Mouse (Mus musculus): ENCODE measurements around the gene Spns3. TPM values are rescaled to one million over a fixed set of nuclear protein-coding genes. Genes with fewer than 3 reads are reported as not detected.
"Not testable (repeated sequence)": the region's sequence is repeated elsewhere in the genome, so short reads cannot be mapped to it uniquely, and the experiment has no call there.

The Spns3 gene
- polyA plus RNA-seq, 1 experiment from 2014 or later: 0.14 TPM

GRCm38 (mm10) chr11:72556470-72556869 is 6.2 kb upstream of the Spns3 start:
- H3K36me3 ChIP-seq: no peaks in the 10 kb centered on the region
- no peaks in the 10 kb centered on the region for H3K4me1 ChIP-seq (replicated peaks)
- H3K27ac ChIP-seq: no peak overlapping the region
- no peaks in the 10 kb centered on the region for H3K9me3 ChIP-seq (replicated peaks)
- no peak overlapping the region for H3K4me2 ChIP-seq
- no peak overlapping the region for H3K4me3 ChIP-seq
- WGBS: 81% methylated on average over 4 of the region's 4 CpGs
- ATAC-seq (replicated peaks; ENCODE audit: insufficient number of reproducible peaks, insufficient read depth, low FRiP score, low read depth): no peak
- no peaks in the 10 kb centered on the region for H3K27me3 ChIP-seq
- H3K9ac ChIP-seq: no peak overlapping the region

- H3K9me3 ChIP-seq (replicated peaks): no peaks in the 10 kb centered on the region
- no peak for ATAC-seq (replicated peaks; ENCODE audit: insufficient number of reproducible peaks, insufficient read depth, low FRiP score, low read depth)
- peaks cover 6% of the 10 kb centered on the region; the same call in 1 of the 2 replicates for H3K4me1 ChIP-seq (replicated peaks)
- no peak overlapping the region for H3K4me2 ChIP-seq
- no peak overlapping the region for H3K27ac ChIP-seq
- H3K9ac ChIP-seq: no peak overlapping the region
- WGBS: 70% methylated on average over 7 of the region's 7 CpGs
- no peak overlapping the region for H3K4me3 ChIP-seq
- no peaks in the 10 kb centered on the region for H3K27me3 ChIP-seq
- no peaks in the 10 kb centered on the region for H3K36me3 ChIP-seq
These were observed 1.3 kb upstream of the Spns3 start for GRCm38 (mm10) chr11:72551531-72552105.

DNA sequence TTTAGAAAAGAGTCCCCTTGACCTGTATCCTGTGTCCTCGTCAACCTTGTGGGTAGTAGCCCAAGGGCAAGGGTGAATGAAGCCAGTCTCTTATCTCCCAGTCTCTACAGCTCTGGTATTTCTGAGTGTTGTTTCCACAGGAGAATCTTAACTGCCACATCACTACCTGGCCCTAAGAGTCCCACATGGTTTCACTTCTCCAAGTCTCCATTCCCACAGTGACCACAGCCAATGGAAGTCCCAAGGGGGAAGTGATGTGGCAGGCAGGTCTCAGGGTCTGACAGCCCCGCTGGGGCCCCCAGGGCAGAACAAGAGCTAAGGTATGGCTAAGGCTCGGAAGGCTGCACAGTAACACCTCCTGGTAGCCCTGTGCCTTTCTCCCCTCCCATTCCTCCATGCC is 3.1 kb downstream of the Spns3 start:
- Histone ChIP-seq H3K4me1 (replicated peaks) (peaks cover 15% of the 10 kb centered on the region), H3K27me3 (no peaks in the 10 kb centered on the region), H3K27ac (no peak overlapping the region), H3K9ac (no peak overlapping the region), H3K36me3 (no peaks in the 10 kb centered on the region), H3K4me2 (no peak overlapping the region), H3K4me3 (no peak overlapping the region), H3K9me3 (replicated peaks) (no peaks in the 10 kb centered on the region)
- 48% methylated on average over 3 of the region's 3 CpGs for WGBS
- no peak for ATAC-seq (replicated peaks; ENCODE audit: insufficient number of reproducible peaks, insufficient read depth, low FRiP score, low read depth)

DNA sequence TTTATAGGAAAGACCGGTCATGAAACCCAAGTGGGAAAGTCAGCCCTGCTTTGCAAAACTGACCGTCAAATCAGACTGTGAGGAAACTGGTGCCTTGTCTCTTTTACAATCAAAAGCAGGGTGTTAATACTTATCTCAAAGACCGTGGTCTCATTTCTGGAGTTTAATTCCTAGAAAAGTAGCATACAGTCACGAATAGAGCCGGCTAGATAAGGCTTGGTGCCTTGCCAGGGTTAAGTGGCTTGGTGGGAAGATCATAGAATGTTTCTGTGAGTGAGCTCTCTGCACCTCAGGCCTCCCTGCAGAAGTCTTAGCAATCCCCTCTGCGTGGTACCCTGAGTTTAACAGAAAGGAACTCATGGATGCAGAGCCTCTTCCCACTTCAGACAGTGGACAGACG is 5.6 kb downstream of the Spns3 start:
- peaks cover 8% of the 10 kb centered on the region for H3K4me1 ChIP-seq (replicated peaks)
- no peaks in the 10 kb centered on the region for H3K27me3 ChIP-seq
- WGBS: 35% methylated on average over 7 of the region's 7 CpGs

DNA sequence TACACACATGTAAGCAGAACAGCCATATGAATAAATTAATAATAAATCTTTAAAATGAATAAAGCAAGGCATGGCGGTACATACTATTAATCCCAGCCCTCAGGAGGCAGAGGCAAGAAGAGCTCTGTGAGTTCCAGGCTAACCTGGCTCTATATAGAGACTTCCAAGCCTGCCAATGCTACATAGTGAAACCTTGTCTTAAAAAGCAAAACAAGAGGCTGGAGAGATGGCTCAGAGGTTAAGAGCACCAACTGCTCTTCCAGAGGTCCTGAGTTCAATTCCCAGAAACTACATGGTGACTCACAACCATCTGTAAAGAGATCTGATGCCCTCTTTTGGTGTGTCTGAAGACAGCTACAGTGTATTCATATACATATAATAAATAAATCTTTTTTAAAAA is 6.6 kb downstream of the Spns3 start:
- H3K27me3 ChIP-seq; ATAC-seq (replicated peaks; ENCODE audit: insufficient number of reproducible peaks, insufficient read depth, low FRiP score, low read depth); H3K27ac ChIP-seq; H3K9me3 ChIP-seq (replicated peaks); H3K36me3 ChIP-seq; H3K4me2 ChIP-seq; H3K9ac ChIP-seq; H3K4me1 ChIP-seq (replicated peaks); H3K4me3 ChIP-seq: not testable (repeated sequence)
- WGBS: 97% methylated on average over 1 of the region's 1 CpGs

More for the DNA sequence above, 5.6 kb downstream of the Spns3 start:
- ATAC-seq (replicated peaks; ENCODE audit: insufficient number of reproducible peaks, insufficient read depth, low FRiP score, low read depth): no peak
- Histone ChIP-seq H3K27ac (no peak overlapping the region), H3K9ac (no peak overlapping the region), H3K4me3 (no peak overlapping the region), H3K9me3 (replicated peaks) (no peaks in the 10 kb centered on the region), H3K36me3 (no peaks in the 10 kb centered on the region), H3K4me2 (no peak overlapping the region)

- no peaks in the 10 kb centered on the region for H3K36me3 ChIP-seq
- no peaks in the 10 kb centered on the region for H3K27me3 ChIP-seq
- no peak overlapping the region for H3K4me3 ChIP-seq
- peaks cover 12% of the 10 kb centered on the region for H3K4me1 ChIP-seq (replicated peaks)
- no peak overlapping the region for H3K9ac ChIP-seq
- H3K9me3 ChIP-seq (replicated peaks): no peaks in the 10 kb centered on the region
- no peak overlapping the region for H3K27ac ChIP-seq
- ATAC-seq (replicated peaks; ENCODE audit: insufficient number of reproducible peaks, insufficient read depth, low FRiP score, low read depth): no peak
- 75% methylated on average over 1 of the region's 1 CpGs for WGBS
- H3K4me2 ChIP-seq: no peak overlapping the region
These were observed 7.7 kb downstream of the Spns3 start for GRCm38 (mm10) chr11:72542586-72542985.

GRCm38 (mm10) chr11:72541928-72542327 is 8.4 kb downstream of the Spns3 start:
- no peaks in the 10 kb centered on the region for H3K27me3 ChIP-seq

GRCm38 (mm10) chr11:72540437-72540836 is 9.9 kb downstream of the Spns3 start:
- Histone ChIP-seq H3K36me3 (no peaks in the 10 kb centered on the region), H3K27me3 (no peaks in the 10 kb centered on the region), H3K4me3 (no peak overlapping the region), H3K9me3 (replicated peaks) (no peaks in the 10 kb centered on the region), H3K4me2 (no peak overlapping the region), H3K4me1 (replicated peaks) (peaks cover 12% of the 10 kb centered on the region), H3K27ac (no peak overlapping the region), H3K9ac (no peak overlapping the region)
- WGBS: 69% methylated on average over 6 of the region's 6 CpGs
- ATAC-seq (replicated peaks; ENCODE audit: insufficient number of reproducible peaks, insufficient read depth, low FRiP score, low read depth): no peak

More at GRCm38 (mm10) chr11:72541928-72542327, 8.4 kb downstream of the Spns3 start:
- no peak overlapping the region for H3K27ac ChIP-seq
- H3K4me2 ChIP-seq: no peak overlapping the region
- 62% methylated on average over 10 of the region's 10 CpGs for WGBS
- no peak for ATAC-seq (replicated peaks; ENCODE audit: insufficient number of reproducible peaks, insufficient read depth, low FRiP score, low read depth)
- no peak overlapping the region for H3K9ac ChIP-seq
- no peaks in the 10 kb centered on the region for H3K36me3 ChIP-seq
- no peak overlapping the region for H3K4me3 ChIP-seq
- H3K4me1 ChIP-seq (replicated peaks): peaks cover 12% of the 10 kb centered on the region
- no peaks in the 10 kb centered on the region for H3K9me3 ChIP-seq (replicated peaks)

GRCm38 (mm10) chr11:72538811-72539210 is 11.5 kb downstream of the Spns3 start:
- H3K4me2 ChIP-seq: no peak overlapping the region
- 88% methylated on average over 7 of the region's 7 CpGs for whole genome bisulfite sequencing
- H3K9me3 ChIP-seq (replicated peaks): no peaks in the 10 kb centered on the region
- ATAC-seq (replicated peaks; ENCODE audit: insufficient number of reproducible peaks, insufficient read depth, low FRiP score, low read depth): no peak
- no peaks in the 10 kb centered on the region for H3K27me3 ChIP-seq
- H3K27ac ChIP-seq: no peak overlapping the region
- 0 out of 2 replicates have a peak, but pooled peaks cover 3% of the 10 kb centered on the region for H3K4me1 ChIP-seq (replicated peaks)
- no peak overlapping the region for H3K9ac ChIP-seq
- no peak overlapping the region for H3K4me3 ChIP-seq
- no peaks in the 10 kb centered on the region for H3K36me3 ChIP-seq

- 59% methylated on average over 8 of the region's 8 CpGs for WGBS
- ATAC-seq (replicated peaks; ENCODE audit: insufficient number of reproducible peaks, insufficient read depth, low FRiP score, low read depth): no peak
These were observed 12.1 kb downstream of the Spns3 start for GRCm38 (mm10) chr11:72538037-72538755.

DNA sequence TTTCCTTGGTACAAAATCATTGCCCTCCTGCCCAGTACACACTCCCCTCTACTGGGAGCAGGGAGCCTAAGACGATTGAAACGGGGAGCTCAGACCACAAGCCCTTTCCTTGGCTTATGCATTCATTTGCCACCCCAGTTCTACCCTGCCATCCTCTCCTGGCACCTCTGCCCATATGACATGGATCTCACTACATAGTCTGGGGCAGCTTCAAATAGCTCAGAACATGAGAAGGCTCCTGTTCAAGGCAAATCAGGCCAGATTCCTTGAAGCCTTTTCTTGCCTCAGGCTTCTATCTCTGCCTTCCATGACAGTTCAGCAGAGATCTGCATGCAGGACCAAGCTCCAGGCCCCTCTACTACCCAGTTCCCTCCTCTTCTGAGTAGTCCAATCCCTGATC is 12.8 kb downstream of the Spns3 start:
- WGBS: 87% methylated on average over 2 of the region's 2 CpGs

More at GRCm38 (mm10) chr11:72538037-72538755, 12.1 kb downstream of the Spns3 start:
- H3K9me3 ChIP-seq (replicated peaks): no peaks in the 10 kb centered on the region
- no peak overlapping the region for H3K4me3 ChIP-seq
- 0 out of 2 replicates have a peak, but pooled peaks cover 3% of the 10 kb centered on the region for H3K4me1 ChIP-seq (replicated peaks)
- no peaks in the 10 kb centered on the region for H3K36me3 ChIP-seq
- no peaks in the 10 kb centered on the region for H3K27me3 ChIP-seq
- H3K9ac ChIP-seq: no peak overlapping the region
- H3K27ac ChIP-seq: no peak overlapping the region
- no peak overlapping the region for H3K4me2 ChIP-seq

DNA sequence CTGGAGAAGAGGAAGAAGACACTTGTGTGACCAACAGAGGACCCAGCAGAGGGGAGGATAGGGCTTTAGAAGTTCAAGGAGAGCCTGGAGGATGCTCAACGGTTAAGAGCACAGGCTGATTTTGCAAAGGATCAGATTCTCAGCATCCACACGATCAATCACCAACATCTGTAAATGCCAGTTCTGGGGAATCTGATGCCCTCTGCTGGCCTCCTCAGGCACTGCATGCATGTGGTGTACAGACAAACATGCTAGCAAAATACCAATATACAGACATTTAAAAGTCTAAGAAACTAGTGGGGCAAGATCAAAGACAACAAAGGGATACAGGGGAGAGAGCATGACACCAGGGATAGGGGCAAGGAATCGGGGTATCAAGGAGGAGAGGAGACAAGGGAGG is 14.8 kb downstream of the Spns3 start:
- Histone ChIP-seq H3K9me3 (replicated peaks) (no peaks in the 10 kb centered on the region), H3K27ac (no peak overlapping the region), H3K36me3 (no peaks in the 10 kb centered on the region), H3K4me3 (no peak overlapping the region), H3K4me2 (no peak overlapping the region), H3K4me1 (replicated peaks) (0 out of 2 replicates have a peak, but pooled peaks cover 3% of the 10 kb centered on the region), H3K27me3 (no peaks in the 10 kb centered on the region), H3K9ac (no peak overlapping the region)
- no peak for ATAC-seq (replicated peaks; ENCODE audit: insufficient number of reproducible peaks, insufficient read depth, low FRiP score, low read depth)
- 74% methylated on average over 3 of the region's 3 CpGs for WGBS

More for the DNA sequence above, 12.8 kb downstream of the Spns3 start:
- no peak overlapping the region for H3K27ac ChIP-seq
- H3K36me3 ChIP-seq: no peaks in the 10 kb centered on the region
- H3K9ac ChIP-seq: no peak overlapping the region
- no peak for ATAC-seq (replicated peaks; ENCODE audit: insufficient number of reproducible peaks, insufficient read depth, low FRiP score, low read depth)
- H3K4me1 ChIP-seq (replicated peaks): 0 out of 2 replicates have a peak, but pooled peaks cover 3% of the 10 kb centered on the region
- no peak overlapping the region for H3K4me3 ChIP-seq
- no peaks in the 10 kb centered on the region for H3K9me3 ChIP-seq (replicated peaks)
- no peaks in the 10 kb centered on the region for H3K27me3 ChIP-seq
- no peak overlapping the region for H3K4me2 ChIP-seq

Data from heart, embryonic 15.5 days (tissue).